Mouse (Mus musculus) gastrocnemius, postnatal 4 days (tissue): ENCODE results near the gene Rbms2. TPM values are rescaled to one million over a fixed set of nuclear protein-coding genes. Genes with fewer than 3 reads are reported as not detected.
A peak's percentile ranks its signal among the peaks of the same experiment; 100 is the strongest.
"Not testable (repeated sequence)": the region's sequence is repeated elsewhere in the genome, so short reads cannot be mapped to it uniquely, and the experiment has no call there.

Source experiments
- DNase-seq, 2 experiments: peaks; one replicate each; pipeline ENCODE4 v3.0.0; 2021 to 2022; ENCODE audit warnings: low spot score in 2 of 2, mixed read lengths in 2 of 2
- total RNA-seq, 2 experiments: library from RNA; stranded (reverse); gene quantifications; 2 replicates each; pipeline ENCODE4 v1.2.3; 2021

The Rbms2 gene
- total RNA-seq, 2 experiments from 2014 or later, result 83.8 to 85.3 TPM

GRCm38 (mm10) chr10:128194024-128194550 is 14.0 kb upstream of the Rbms2 start, which contains the start of gene Gls2:
Gene Gls2, plus strand, starts transcription at chr10:128194457.
- DNase-seq, result peak; percentile 94 to 97

DNA sequence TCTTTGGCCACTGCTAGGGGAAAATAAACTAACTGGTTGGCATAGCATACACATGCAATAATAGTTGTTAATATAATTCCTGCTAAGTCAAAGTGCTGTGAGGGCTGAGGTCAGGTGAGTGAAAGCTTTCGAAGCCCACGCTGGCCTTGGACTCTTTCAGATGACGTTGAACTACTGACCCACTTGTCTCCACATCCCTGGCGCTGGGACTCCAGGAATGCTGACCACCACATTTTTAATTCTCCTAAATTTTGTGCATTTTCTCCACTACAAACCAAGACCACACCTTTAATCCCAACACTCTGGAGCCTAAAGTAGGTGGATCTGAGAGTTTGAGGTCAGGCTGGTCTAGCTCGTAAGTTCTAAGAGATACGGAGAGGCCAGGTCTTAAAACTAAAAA is 13.0 kb upstream of the Rbms2 start:
- DNase-seq, result no peak

DNA sequence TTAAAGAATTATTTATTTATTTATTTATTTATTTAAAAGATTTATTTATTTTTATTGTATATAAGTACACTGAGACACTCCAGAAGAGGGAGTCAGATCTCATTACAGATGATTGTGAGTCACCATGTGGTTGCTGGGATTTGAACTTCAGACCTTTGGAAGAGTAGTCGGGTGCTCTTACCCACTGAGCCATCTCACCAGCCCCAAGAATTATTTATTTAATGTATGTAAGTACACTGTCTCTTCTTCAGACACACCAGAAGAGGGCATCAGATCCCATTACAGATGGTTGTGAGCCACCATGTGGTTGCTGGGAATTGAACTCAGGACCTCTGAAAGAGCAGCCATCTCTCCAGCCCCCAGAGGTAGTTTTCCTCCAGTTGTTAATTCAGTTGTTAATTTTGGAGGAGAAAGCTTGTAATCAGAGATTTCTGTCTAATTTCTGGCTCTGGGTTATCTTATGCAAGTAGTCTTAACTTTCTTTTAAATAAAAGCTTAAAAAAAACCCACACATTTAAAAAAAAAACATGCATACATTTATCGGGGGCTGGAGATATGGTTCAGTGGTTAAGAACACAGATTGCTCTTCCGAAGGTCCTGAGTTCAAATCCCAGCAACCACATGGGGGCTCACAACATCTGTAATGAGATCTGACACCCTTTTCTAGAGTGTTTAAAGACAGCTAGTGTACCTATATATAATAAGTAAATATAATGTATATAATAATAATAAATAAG is 12.1 kb upstream of the Rbms2 start:
- not testable (repeated sequence) for DNase-seq

DNA sequence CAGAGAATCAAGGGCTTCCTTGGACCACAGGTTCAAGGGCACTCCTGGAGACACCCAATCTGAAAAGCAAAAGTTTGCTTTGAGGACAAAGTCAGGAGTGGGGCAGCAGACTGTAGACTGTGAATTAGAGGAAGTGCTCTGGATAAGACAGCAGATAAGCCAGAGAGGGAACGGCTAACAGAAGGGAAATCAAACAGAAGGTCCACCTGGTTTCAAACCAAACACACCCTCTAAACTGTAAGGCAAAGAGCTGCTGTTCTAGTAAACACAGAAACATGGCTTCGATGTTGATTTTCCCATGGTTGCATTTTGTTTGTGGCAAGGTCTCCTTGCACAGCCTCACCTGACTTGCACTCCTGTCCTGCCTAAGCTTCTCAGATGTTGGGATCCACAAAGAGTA is 11.4 kb upstream of the Rbms2 start:
- no peak for DNase-seq

GRCm38 (mm10) chr10:128188242-128188877 is 8.3 kb upstream of the Rbms2 start:
- peak; percentile 32 to 72 for DNase-seq

DNA sequence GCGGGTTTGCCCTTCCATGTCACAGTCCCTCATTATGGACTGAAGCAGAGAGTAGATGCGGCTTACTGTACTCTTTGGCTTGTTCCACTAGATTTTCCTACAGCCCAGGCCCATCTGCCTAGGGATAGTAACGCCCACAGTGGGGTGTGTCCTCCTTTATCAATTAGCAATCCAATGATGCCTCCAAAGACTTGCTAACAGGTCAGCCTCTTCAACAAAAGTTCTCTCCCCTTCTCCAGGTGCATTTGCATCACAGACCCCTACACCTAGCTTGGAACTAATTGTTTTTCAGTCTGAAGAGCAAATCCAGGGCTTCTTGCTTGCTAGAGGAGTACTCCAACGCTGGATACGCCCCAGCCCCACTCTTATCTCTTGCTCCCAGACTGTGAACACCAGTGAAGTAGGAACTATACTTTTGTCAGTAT is 7.1 kb upstream of the Rbms2 start:
- no peak for DNase-seq

- peak; percentile 55 to 77 for DNase-seq
Observed at GRCm38 (mm10) chr10:128185959-128186358, 5.9 kb upstream of the Rbms2 start.

DNA sequence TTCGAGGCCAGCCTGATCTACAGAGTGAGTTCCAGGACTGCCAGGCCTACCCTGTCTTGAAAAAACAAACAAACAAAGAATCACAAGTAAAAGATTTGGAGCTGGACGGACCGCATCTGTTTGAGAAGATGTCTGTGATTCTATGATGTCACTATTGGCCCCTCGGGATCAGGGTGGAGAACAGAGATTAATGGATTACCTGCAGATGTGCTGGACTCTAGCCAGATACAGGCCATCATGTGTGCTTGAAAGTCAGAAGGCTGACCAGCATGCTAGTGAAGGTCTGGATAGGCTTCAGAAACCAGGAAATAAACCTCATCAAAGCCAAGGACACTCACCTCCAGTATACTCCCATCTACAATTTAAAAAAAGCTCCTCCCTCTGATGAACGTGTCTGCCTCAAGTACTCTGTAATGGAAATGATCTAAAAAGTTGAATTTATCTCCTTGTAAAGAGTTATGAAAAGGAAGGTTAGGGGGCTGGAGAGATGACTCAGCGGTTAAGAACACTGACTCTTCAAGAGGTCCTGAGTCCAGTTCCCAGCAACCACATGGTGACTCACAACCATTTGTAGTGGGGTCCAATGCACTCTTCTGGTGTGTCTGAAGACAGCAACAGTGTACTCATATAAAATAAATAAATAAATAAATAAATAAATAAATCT is 5.3 kb upstream of the Rbms2 start:
- peak in 1 of 2 experiments; percentile 31 for DNase-seq

- DNase-seq, result no peak
Observed at GRCm38 (mm10) chr10:128184296-128184695, 4.2 kb upstream of the Rbms2 start.

DNA sequence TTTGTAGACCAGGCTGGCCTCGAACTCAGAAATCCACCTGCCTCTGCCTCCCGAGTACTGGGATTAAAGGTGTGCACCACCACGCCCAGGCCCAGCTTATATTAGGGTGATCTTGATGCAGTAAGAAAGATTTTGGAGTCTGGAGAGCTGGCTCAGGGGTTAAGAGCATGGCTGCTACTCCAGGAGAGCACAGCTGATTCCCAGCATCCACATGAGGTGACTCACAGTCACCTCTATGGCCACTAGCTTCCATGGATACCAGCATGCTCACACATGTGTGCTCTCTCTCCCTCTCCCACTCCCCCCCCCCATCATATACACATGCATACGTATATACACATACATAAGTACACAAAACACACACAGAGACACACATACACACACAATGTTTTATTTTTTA is 2.8 kb downstream of the Rbms2 start:
- no peak for DNase-seq

DNA sequence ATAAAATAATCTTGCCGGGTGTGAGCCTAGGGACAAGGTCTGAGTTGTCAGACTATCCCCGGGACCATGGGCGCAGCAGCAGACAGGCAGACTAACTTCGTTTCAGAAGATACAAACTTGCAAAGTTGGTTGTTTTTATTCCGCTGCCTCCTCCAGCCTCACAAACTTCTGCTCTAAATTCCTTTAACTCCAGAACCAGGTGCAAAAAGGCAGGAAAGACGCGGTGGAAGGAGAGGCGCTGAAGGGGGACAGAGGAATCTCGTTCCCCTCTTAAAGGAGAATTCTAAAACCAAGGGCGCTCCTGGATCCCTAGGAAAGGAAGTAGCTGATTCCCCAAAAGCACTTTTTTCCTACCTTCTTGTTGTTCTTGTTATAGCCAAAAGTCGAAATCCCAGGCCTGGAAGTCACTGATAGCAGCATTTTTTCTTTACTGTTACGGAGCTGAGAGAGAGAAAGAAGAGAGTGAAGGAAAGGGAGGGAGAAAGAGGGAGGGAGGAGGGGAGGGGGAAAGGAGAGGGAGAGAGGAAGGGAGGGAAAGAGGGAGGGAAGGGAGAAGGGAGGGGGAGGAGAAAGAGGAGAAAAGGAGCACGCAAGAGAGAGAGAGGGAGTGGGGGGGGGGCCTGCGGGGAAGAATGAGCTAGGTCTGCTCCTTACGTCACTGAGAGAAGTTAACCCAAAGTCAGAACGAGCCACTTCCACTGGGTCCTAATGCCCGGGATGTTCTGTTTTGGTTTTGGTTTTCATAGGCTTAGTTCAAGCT is 3.9 kb downstream of the Rbms2 start:
- peak; percentile 25 to 66 for DNase-seq

DNA sequence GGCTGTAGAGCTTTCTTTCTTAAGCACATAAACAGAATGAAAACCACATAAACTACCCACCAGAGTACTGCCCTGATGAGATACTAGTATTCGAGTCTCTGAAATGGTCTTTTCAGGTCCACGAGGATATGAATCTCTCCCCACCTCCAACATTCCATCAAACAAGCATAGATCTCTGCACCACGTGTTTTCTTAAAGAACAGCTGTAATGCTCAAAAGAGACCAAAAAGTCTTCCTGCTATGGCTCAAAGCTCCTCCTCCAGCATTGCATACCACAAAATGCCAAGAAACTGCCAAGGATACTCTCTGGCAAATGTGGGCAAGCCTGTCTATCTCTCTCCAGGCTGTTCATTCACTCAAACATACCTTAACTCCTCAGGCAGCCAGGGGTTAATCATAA is 4.8 kb downstream of the Rbms2 start:
- no peak for DNase-seq

DNA sequence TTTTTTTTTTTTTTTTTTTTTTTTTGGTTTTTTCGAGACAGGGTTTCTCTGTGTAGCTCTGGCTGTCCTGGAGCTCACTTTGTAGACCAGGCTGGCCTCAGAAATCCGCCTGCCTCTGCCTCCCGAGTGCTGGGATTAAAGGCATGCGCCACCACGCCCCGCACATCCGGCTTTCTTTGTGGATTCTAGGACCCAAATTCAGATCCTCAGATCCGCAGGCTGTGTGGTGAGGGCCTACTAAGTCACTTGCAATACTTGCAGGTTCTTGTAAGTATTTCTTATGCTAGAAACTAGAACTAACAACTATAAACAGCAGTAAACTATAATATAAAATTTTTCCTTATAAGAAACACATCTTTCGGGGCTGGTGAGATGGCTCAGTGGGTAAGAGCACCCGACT is 8.7 kb downstream of the Rbms2 start:
- DNase-seq, result not testable (repeated sequence)

GRCm38 (mm10) chr10:128167091-128167490 is 13.0 kb downstream of the Rbms2 start:
- no peak for DNase-seq

DNA sequence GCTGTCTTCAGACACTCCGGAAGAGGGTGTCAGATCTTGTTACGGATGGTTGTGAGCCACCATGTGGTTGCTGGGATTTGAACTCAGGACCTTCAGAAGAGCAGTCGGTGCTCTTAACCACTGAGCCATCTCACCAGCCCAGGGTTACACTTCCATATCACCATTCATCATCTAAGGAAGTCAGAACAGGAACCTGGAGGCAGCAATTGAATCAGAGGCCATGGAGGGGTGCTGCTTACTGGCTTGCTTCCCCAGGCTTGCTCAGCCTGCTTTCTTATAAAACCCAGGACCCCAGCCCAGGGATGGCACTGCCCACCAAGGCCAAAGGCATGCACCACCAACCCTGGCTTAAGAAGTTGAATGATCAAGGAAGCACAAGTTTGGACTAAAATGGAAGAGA is 14.4 kb downstream of the Rbms2 start:
- DNase-seq, result not testable (repeated sequence)

DNA sequence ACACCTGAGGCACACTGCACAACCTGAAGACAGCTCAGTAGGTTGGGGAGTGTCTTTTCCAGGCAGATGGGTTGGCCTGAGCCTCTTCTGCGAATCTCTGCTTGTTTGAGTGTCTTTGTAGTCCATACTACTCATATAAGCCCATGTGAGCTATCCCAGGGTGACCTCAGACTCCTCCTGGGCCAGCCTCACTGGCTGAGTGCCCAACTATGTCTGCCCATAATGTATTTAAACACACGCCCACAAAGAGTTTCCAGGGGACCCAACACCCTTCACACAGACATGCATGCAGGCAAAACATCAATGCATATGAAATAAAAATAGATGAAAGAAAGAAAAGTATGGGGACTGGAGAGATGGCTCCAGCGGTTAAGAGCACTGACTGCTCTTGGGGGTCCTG is 26.1 kb downstream of the Rbms2 start:
- DNase-seq, result no peak

- DNase-seq, result peak; percentile 39 to 65
Observed at GRCm38 (mm10) chr10:128150941-128151340, 29.2 kb downstream of the Rbms2 start.

- peak; percentile 64 to 85 for DNase-seq
Observed at GRCm38 (mm10) chr10:128149592-128149991, 30.5 kb downstream of the Rbms2 start.

DNA sequence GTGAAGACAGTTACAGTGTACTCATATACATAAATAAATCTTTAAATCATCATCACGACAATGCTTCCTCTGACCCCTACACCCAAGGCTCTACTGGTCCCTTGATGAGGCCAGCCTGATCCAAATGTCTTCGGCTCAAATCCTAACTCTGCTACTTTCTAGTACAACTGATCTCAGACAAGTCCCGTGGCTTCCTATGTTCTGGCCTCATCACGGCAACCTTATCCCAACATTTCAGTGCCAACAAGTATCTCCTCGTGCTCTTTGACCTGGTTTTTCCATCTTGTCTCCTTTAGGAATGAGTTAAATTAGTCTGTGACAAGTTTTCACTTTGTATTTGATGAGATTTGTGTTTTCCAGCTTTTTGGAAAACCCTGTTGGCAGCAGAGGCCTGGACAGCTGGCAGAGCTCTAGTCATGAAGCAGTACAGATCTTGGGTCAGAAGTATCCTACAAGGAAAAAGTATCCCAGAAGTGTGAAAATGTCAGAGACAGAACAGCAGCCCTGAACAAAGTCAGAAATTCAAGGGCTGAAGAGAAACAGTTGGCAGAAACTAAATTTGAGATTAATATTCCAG is 31.2 kb downstream of the Rbms2 start:
- no peak for DNase-seq

DNA sequence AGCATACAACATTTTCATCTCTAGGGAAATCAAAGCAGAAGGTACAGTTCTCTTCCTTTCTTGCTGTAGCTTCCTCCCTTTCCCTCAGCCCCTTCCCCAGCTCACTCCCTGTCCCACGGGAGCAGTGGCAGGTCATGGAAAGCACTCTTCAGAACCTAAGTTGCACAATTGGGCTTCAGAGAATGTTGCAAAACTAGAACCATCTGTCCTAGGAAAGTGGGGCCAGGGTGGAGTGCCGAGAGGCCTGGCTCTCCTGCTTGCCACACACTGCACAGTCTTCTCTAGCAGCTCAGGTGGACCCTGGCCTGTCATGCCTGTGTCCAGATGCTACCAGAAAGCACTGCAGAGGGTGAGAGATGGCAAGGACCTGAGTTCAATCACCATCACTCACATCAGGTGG is 35.1 kb downstream of the Rbms2 start:
- DNase-seq, result no peak

- DNase-seq, result no peak
Observed at GRCm38 (mm10) chr10:128143659-128144058, 36.4 kb downstream of the Rbms2 start.
